Mouse (Mus musculus) liver, adult 2 months (tissue): Measurements from ENCODE around the gene Anks1b.

Experiments
- CTCF ChIP-seq: fragments of 200-500 bp; IDR thresholded peaks from 2 replicates; pipeline ENCODE4 v1.5.1; 2011; ENCODE audit warnings: low read depth, low read length, control low read depth
- POLR2A ChIP-seq: fragments of 200-500 bp; IDR thresholded peaks from 2 replicates; pipeline ENCODE4 v1.6.1; 2011; ENCODE audit warnings: low read length, control low read depth; ENCODE audit not compliant: insufficient read depth; ENCODE audit errors: extremely low read depth

DNA sequence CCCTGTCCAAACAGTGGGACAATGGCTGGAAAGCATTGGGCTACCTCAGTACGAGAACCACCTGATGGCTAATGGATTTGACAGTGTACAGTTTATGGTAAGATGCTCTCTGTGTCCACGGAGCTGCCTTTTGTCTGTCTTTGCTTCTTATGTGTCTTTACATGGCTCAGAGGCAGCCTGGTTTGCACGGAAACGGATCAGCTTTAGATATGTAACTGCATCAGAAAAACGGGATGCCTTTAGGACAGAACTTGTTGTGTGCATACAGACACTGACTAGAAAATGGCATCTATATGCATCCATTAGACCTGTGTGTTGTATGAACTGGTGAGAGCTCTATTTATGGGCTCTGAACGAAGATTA lies 703.8 kb downstream of the Anks1b start:
- TF ChIP-seq CTCF, result no peak
- no peak for TF ChIP-seq POLR2A
